Mouse (Mus musculus) heart, postnatal 0 days (tissue): ENCODE measurements around the gene Cstad.

Experiments used
- CTCF ChIP-seq: IDR thresholded peaks from 2 replicates; pipeline ENCODE4 v1.5.1; 2016; ENCODE audit warnings: antibody characterized with exemption, control low read depth, low read depth
- EP300 ChIP-seq: IDR thresholded peaks from 2 replicates; pipeline ENCODE4 v1.6.1; 2016; ENCODE audit warnings: antibody characterized with exemption, low read depth

DNA sequence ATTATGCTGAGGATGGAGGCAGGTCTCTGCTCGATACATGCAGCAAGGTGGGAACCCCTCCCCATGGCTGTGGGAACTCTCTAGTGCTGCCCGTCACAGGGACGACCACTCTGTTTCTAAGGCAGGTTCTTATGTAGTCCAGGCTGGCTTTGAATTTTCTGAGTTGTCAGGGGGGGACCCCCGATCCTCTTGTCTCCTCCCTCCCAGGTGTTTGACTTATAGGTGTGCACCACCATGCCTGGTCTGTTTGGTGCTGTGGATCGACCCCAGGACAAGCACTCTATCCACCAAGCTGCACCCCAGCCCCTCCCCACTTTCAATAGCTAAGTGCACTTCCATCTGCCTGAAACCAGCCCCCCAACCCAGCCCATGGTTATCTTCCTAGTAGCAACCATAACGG lies 1.9 kb upstream of the Cstad start:
- TF ChIP-seq CTCF (no peak), EP300 (no peak)
